Comparison of ENCODE assay signal across 10 mouse cellular contexts in genomic region chr4:154023754-154024601, GRCm38 (mm10). TPM values are rescaled to one million over a fixed set of nuclear protein-coding genes. Genes with fewer than 3 reads are reported as not detected.
DNase-seq lines count a peak whose midpoint lies in the region; ATAC-seq and TF ChIP-seq lines count a peak whose summit lies in the region.
"Had no signal": no experiment of that assay in that cellular context is flagged by ENCODE, and none has a peak within 500 bp of the region (broad histone marks: within the 10 kb centered on the region; RNA-seq: fewer than 3 reads in every experiment).

No protein-coding gene starts in this region.

- H3K4me2 ChIP-seq in forebrain, embryonic 15.5 days (replicated peaks), result no peak overlapping the region
- H3K4me2 ChIP-seq in midbrain, embryonic 13.5 days (replicated peaks), result no peak overlapping the region
- no peak overlapping the region for H3K4me2 ChIP-seq in midbrain, postnatal 0 days (ENCODE audit: low read depth, low read length, poor library complexity, severe bottlenecking)
- peak overlapping the region; percentile 81 for H3K4me2 ChIP-seq in intestine, postnatal 0 days (replicated peaks; ENCODE audit: low read depth)
- H3K4me2 ChIP-seq: embryonic facial prominence, embryonic 12.5 days; limb, embryonic 12.5 days had no signal

- H3K27ac ChIP-seq in forebrain, embryonic 10.5 days, result no peak overlapping the region; the same call in 1 of the 2 replicates
- H3K27ac ChIP-seq in forebrain, embryonic 15.5 days (replicated peaks), result no peak overlapping the region
- no peak overlapping the region for H3K27ac ChIP-seq in midbrain, embryonic 13.5 days
- no peak overlapping the region for H3K27ac ChIP-seq in midbrain, postnatal 0 days (ENCODE audit: low read depth, low read length)
- H3K27ac ChIP-seq in intestine, postnatal 0 days (ENCODE audit: low read depth, low read length), result 0 out of 2 replicates have a peak overlapping the region, but pooled peaks have one; percentile 35
- H3K27ac ChIP-seq: embryonic facial prominence, embryonic 12.5 days; limb, embryonic 12.5 days had no signal

- DNase-seq in forebrain, embryonic 10.5 days (ENCODE audit: extremely low spot score, low spot score), result peak; percentile 25
- no peak for DNase-seq in midbrain, postnatal 0 days (ENCODE audit: low spot score)
- no peak for DNase-seq in cerebellum, adult 9-10 months
- DNase-seq in thymus, postnatal 0 days (ENCODE audit: low spot score), result no peak

- peaks cover 32% of the 10 kb centered on the region for H3K4me1 ChIP-seq in forebrain, embryonic 10.5 days
- peaks cover 11% of the 10 kb centered on the region for H3K4me1 ChIP-seq in forebrain, embryonic 15.5 days
- H3K4me1 ChIP-seq in midbrain, embryonic 13.5 days (replicated peaks), result peaks cover 24% of the 10 kb centered on the region
- peaks cover 5% of the 10 kb centered on the region; the same call in 1 of the 2 replicates for H3K4me1 ChIP-seq in midbrain, postnatal 0 days (ENCODE audit: insufficient read depth, low read length)
- H3K4me1 ChIP-seq in intestine, postnatal 0 days (replicated peaks; ENCODE audit: control insufficient read depth, insufficient read depth, low read length), result 0 out of 2 replicates have a peak, but pooled peaks cover 11% of the 10 kb centered on the region

- no peak for ATAC-seq in forebrain, embryonic 15.5 days (replicated peaks)
- ATAC-seq in midbrain, embryonic 13.5 days, result no peak
- ATAC-seq in midbrain, postnatal 0 days (ENCODE audit: low FRiP score), result no peak
- ATAC-seq in intestine, postnatal 0 days, result 0 out of 2 replicates have a peak, but pooled peaks have one; percentile 2
- peak; percentile 31 for ATAC-seq in megakaryocyte, adult 5-6 weeks (ENCODE audit: poor library complexity, severe bottlenecking)

- TF ChIP-seq CTCF in midbrain, postnatal 0 days (IDR thresholded peaks at IDR 0.05), result no peak
- TF ChIP-seq CTCF in intestine, postnatal 0 days (IDR thresholded peaks at IDR 0.05; ENCODE audit: low read depth), result no peak

- 34% methylated on average over 8 of the region's 8 CpGs for WGBS in forebrain, embryonic 10.5 days
- WGBS in forebrain, embryonic 15.5 days, result 28% methylated on average over 8 of the region's 8 CpGs
- 26% methylated on average over 8 of the region's 8 CpGs for WGBS in midbrain, embryonic 13.5 days
- WGBS in midbrain, postnatal 0 days, result 34% methylated on average over 8 of the region's 8 CpGs
- 11% methylated on average over 8 of the region's 8 CpGs for WGBS in intestine, postnatal 0 days

- H3K36me3 ChIP-seq in forebrain, embryonic 10.5 days (replicated peaks), result peaks cover 40% of the 10 kb centered on the region
- peaks cover 34% of the 10 kb centered on the region for H3K36me3 ChIP-seq in forebrain, embryonic 15.5 days
- peaks cover 35% of the 10 kb centered on the region for H3K36me3 ChIP-seq in midbrain, embryonic 13.5 days
- peaks cover 29% of the 10 kb centered on the region for H3K36me3 ChIP-seq in midbrain, postnatal 0 days (ENCODE audit: insufficient read depth, low read length)
- peaks cover 32% of the 10 kb centered on the region for H3K36me3 ChIP-seq in intestine, postnatal 0 days (ENCODE audit: control insufficient read depth, insufficient read depth)

- no peak overlapping the region for H3K9ac ChIP-seq in forebrain, embryonic 15.5 days (replicated peaks)
- 0 out of 2 replicates have a peak overlapping the region, but pooled peaks have one; percentile 23 for H3K9ac ChIP-seq in midbrain, embryonic 13.5 days (replicated peaks)
- no peak overlapping the region for H3K9ac ChIP-seq in midbrain, postnatal 0 days (replicated peaks; ENCODE audit: low read length, poor library complexity, severe bottlenecking)
- peak overlapping the region; percentile 17; the same call in 1 of the 2 replicates for H3K9ac ChIP-seq in intestine, postnatal 0 days (ENCODE audit: low read depth, low read length)
- H3K9ac ChIP-seq: embryonic facial prominence, embryonic 12.5 days; limb, embryonic 12.5 days had no signal

- no peaks in the 10 kb centered on the region for H3K9me3 ChIP-seq in forebrain, embryonic 10.5 days
- H3K9me3 ChIP-seq in forebrain, embryonic 15.5 days, result no peaks in the 10 kb centered on the region
- H3K9me3 ChIP-seq in midbrain, embryonic 13.5 days, result no peaks in the 10 kb centered on the region
- no peaks in the 10 kb centered on the region for H3K9me3 ChIP-seq in midbrain, postnatal 0 days (ENCODE audit: low read length)
- H3K9me3 ChIP-seq in intestine, postnatal 0 days (ENCODE audit: control insufficient read depth), result no peaks in the 10 kb centered on the region
- H3K9me3 ChIP-seq: embryonic facial prominence, embryonic 12.5 days; limb, embryonic 12.5 days had no signal

- peaks cover 45% of the 10 kb centered on the region for H3K27me3 ChIP-seq in forebrain, embryonic 10.5 days (ENCODE audit: poor library complexity, severe bottlenecking)
- H3K27me3 ChIP-seq in forebrain, embryonic 15.5 days, result peaks cover 18% of the 10 kb centered on the region; the same call in 1 of the 2 replicates
- H3K27me3 ChIP-seq in midbrain, embryonic 13.5 days, result peaks cover 44% of the 10 kb centered on the region
- H3K27me3 ChIP-seq in midbrain, postnatal 0 days (ENCODE audit: insufficient read depth, low read length), result 0 out of 2 replicates have a peak, but pooled peaks cover 6% of the 10 kb centered on the region
- no peaks in the 10 kb centered on the region for H3K27me3 ChIP-seq in intestine, postnatal 0 days (replicated peaks; ENCODE audit: control insufficient read depth, insufficient read depth, low read length)

- 0 out of 2 replicates have a peak overlapping the region, but pooled peaks have one; percentile 53 for H3K4me3 ChIP-seq in forebrain, embryonic 10.5 days
- no peak overlapping the region for H3K4me3 ChIP-seq in forebrain, embryonic 15.5 days
- no peak overlapping the region for H3K4me3 ChIP-seq in midbrain, embryonic 13.5 days (replicated peaks)
- no peak overlapping the region for H3K4me3 ChIP-seq in midbrain, postnatal 0 days (ENCODE audit: low read depth, low read length)
- peak overlapping the region; percentile 57 for H3K4me3 ChIP-seq in intestine, postnatal 0 days (ENCODE audit: low read depth, low read length)
- H3K4me3 ChIP-seq: embryonic facial prominence, embryonic 12.5 days; limb, embryonic 12.5 days had no signal

RNA-seq across cellular contexts. Expression of gene Smim1, which starts 2.1 kb away (rescaled TPM):
- polyA plus RNA-seq in forebrain, embryonic 10.5 days (2016; fragmentation: Nextera tagmentation; extraction: Ambion mirVana), result 22.1 and 27.4 TPM in 2 replicates
- polyA plus RNA-seq in forebrain, embryonic 15.5 days (2015; fragmentation: Nextera tagmentation; extraction: Ambion mirVana), result 3.6 and 3.8 TPM in 2 replicates
- 4.7 and 6.1 TPM in 2 replicates for polyA plus RNA-seq in midbrain, embryonic 13.5 days (2015; fragmentation: Nextera tagmentation; extraction: Ambion mirVana)
- total RNA-seq in midbrain, postnatal 0 days (2014; rRNA removed), result 13.4 and 20.6 TPM in 2 replicates
- 12.9 and 14.6 TPM in 2 replicates for polyA plus RNA-seq in midbrain, postnatal 0 days (2015; fragmentation: Nextera tagmentation; extraction: Ambion mirVana)
- polyA plus RNA-seq in intestine, postnatal 0 days (2015; fragmentation: Nextera tagmentation; extraction: Ambion mirVana), result 160 and 174 TPM in 2 replicates
- total RNA-seq in megakaryocyte, adult 5-6 weeks (2015), result 0.62 and 1.9 TPM in 2 replicates
- 0.26 and 1.3 TPM in 2 replicates for total RNA-seq in megakaryocyte, adult 5-6 weeks (2017)
- polyA plus RNA-seq in thymus, postnatal 0 days (2015; fragmentation: Nextera tagmentation; extraction: Ambion mirVana), result 8.8 and 11.7 TPM in 2 replicates

RNA-seq across cellular contexts. Expression of gene Lrrc47, which starts 12.4 kb away (rescaled TPM):
- 20.1 and 21.9 TPM in 2 replicates for polyA plus RNA-seq in forebrain, embryonic 10.5 days (2016; fragmentation: Nextera tagmentation; extraction: Ambion mirVana)
- 25.8 TPM in 2 replicates for polyA plus RNA-seq in forebrain, embryonic 15.5 days (2015; fragmentation: Nextera tagmentation; extraction: Ambion mirVana)
- 21.2 and 24.7 TPM in 2 replicates for polyA plus RNA-seq in midbrain, embryonic 13.5 days (2015; fragmentation: Nextera tagmentation; extraction: Ambion mirVana)
- 24.9 and 28.1 TPM in 2 replicates for total RNA-seq in midbrain, postnatal 0 days (2014; rRNA removed)
- polyA plus RNA-seq in midbrain, postnatal 0 days (2015; fragmentation: Nextera tagmentation; extraction: Ambion mirVana), result 15.8 and 22.6 TPM in 2 replicates
- polyA plus RNA-seq in intestine, postnatal 0 days (2015; fragmentation: Nextera tagmentation; extraction: Ambion mirVana), result 13.1 and 15.8 TPM in 2 replicates
- 7.0 and 11.4 TPM in 2 replicates for total RNA-seq in megakaryocyte, adult 5-6 weeks (2015)
- total RNA-seq in megakaryocyte, adult 5-6 weeks (2017), result 11.3 and 21.1 TPM in 2 replicates
- 18.7 and 24.4 TPM in 2 replicates for polyA plus RNA-seq in thymus, postnatal 0 days (2015; fragmentation: Nextera tagmentation; extraction: Ambion mirVana)

RNA-seq across cellular contexts. Expression of gene Ccdc27, which starts 18.5 kb away (rescaled TPM):
- polyA plus RNA-seq in forebrain, embryonic 10.5 days (2016; fragmentation: Nextera tagmentation; extraction: Ambion mirVana), result not detected in 2 replicates
- polyA plus RNA-seq in forebrain, embryonic 15.5 days (2015; fragmentation: Nextera tagmentation; extraction: Ambion mirVana), result not detected in 2 replicates
- polyA plus RNA-seq in midbrain, embryonic 13.5 days (2015; fragmentation: Nextera tagmentation; extraction: Ambion mirVana), result not detected in 2 replicates
- not detected in 2 replicates for total RNA-seq in midbrain, postnatal 0 days (2014; rRNA removed)
- not detected in 2 replicates for polyA plus RNA-seq in midbrain, postnatal 0 days (2015; fragmentation: Nextera tagmentation; extraction: Ambion mirVana)
- 0.05 TPM in 1 of 2 replicates, not detected in the other for polyA plus RNA-seq in intestine, postnatal 0 days (2015; fragmentation: Nextera tagmentation; extraction: Ambion mirVana)
- not detected in 2 replicates for total RNA-seq in megakaryocyte, adult 5-6 weeks (2015)
- total RNA-seq in megakaryocyte, adult 5-6 weeks (2017), result not detected in 2 replicates
- 0.05 TPM in 1 of 2 replicates, not detected in the other for polyA plus RNA-seq in thymus, postnatal 0 days (2015; fragmentation: Nextera tagmentation; extraction: Ambion mirVana)
- polyA plus RNA-seq: embryonic facial prominence, embryonic 12.5 days; limb, embryonic 12.5 days had no signal

RNA-seq across cellular contexts. Expression of gene Cep104, which starts 49.0 kb away (rescaled TPM):
- polyA plus RNA-seq in forebrain, embryonic 10.5 days (2016; fragmentation: Nextera tagmentation; extraction: Ambion mirVana), result 20.0 and 22.0 TPM in 2 replicates
- polyA plus RNA-seq in forebrain, embryonic 15.5 days (2015; fragmentation: Nextera tagmentation; extraction: Ambion mirVana), result 20.0 and 21.7 TPM in 2 replicates
- 18.0 and 20.4 TPM in 2 replicates for polyA plus RNA-seq in midbrain, embryonic 13.5 days (2015; fragmentation: Nextera tagmentation; extraction: Ambion mirVana)
- total RNA-seq in midbrain, postnatal 0 days (2014; rRNA removed), result 9.6 and 11.6 TPM in 2 replicates
- polyA plus RNA-seq in midbrain, postnatal 0 days (2015; fragmentation: Nextera tagmentation; extraction: Ambion mirVana), result 11.7 and 12.0 TPM in 2 replicates
- polyA plus RNA-seq in intestine, postnatal 0 days (2015; fragmentation: Nextera tagmentation; extraction: Ambion mirVana), result 3.8 and 4.0 TPM in 2 replicates
- 4.0 and 4.3 TPM in 2 replicates for total RNA-seq in megakaryocyte, adult 5-6 weeks (2015)
- total RNA-seq in megakaryocyte, adult 5-6 weeks (2017), result 4.3 and 5.3 TPM in 2 replicates
- 11.5 and 11.7 TPM in 2 replicates for polyA plus RNA-seq in thymus, postnatal 0 days (2015; fragmentation: Nextera tagmentation; extraction: Ambion mirVana)

RNA-seq across cellular contexts. Expression of gene Dffb, which starts 49.1 kb away (rescaled TPM):
- polyA plus RNA-seq in forebrain, embryonic 10.5 days (2016; fragmentation: Nextera tagmentation; extraction: Ambion mirVana), result 13.5 and 14.8 TPM in 2 replicates
- polyA plus RNA-seq in forebrain, embryonic 15.5 days (2015; fragmentation: Nextera tagmentation; extraction: Ambion mirVana), result 11.8 and 12.8 TPM in 2 replicates
- polyA plus RNA-seq in midbrain, embryonic 13.5 days (2015; fragmentation: Nextera tagmentation; extraction: Ambion mirVana), result 12.0 and 13.0 TPM in 2 replicates
- 19.8 and 20.8 TPM in 2 replicates for total RNA-seq in midbrain, postnatal 0 days (2014; rRNA removed)
- 9.7 and 10.1 TPM in 2 replicates for polyA plus RNA-seq in midbrain, postnatal 0 days (2015; fragmentation: Nextera tagmentation; extraction: Ambion mirVana)
- polyA plus RNA-seq in intestine, postnatal 0 days (2015; fragmentation: Nextera tagmentation; extraction: Ambion mirVana), result 6.5 and 6.7 TPM in 2 replicates
- 6.7 and 8.4 TPM in 2 replicates for total RNA-seq in megakaryocyte, adult 5-6 weeks (2015)
- total RNA-seq in megakaryocyte, adult 5-6 weeks (2017), result 8.6 and 13.8 TPM in 2 replicates
- polyA plus RNA-seq in thymus, postnatal 0 days (2015; fragmentation: Nextera tagmentation; extraction: Ambion mirVana), result 23.3 and 25.5 TPM in 2 replicates

Comparison
In these comparisons a context has a peak if more than half of its experiments do, and no peak if none do; other contexts are left out.
1. H3K4me3 ChIP-seq: peak in forebrain, embryonic 10.5 days (single experiment) and intestine, postnatal 0 days (single experiment); none in forebrain, embryonic 15.5 days (single experiment), midbrain, embryonic 13.5 days (single experiment) and midbrain, postnatal 0 days (single experiment).
2. H3K9ac ChIP-seq: peak in midbrain, embryonic 13.5 days (single experiment) and intestine, postnatal 0 days (single experiment); none in forebrain, embryonic 15.5 days (single experiment) and midbrain, postnatal 0 days (single experiment).
3. ATAC-seq: peak in intestine, postnatal 0 days (single experiment) and megakaryocyte, adult 5-6 weeks (single experiment); none in forebrain, embryonic 15.5 days (single experiment), midbrain, embryonic 13.5 days (single experiment) and midbrain, postnatal 0 days (single experiment).